Mouse (Mus musculus): ENCODE results near the gene Limd2. TPM values are rescaled to one million over a fixed set of nuclear protein-coding genes. Genes with fewer than 3 reads are reported as not detected.

Limd2 gene
- polyA plus RNA-seq, 1 experiment: 121 TPM

DNA sequence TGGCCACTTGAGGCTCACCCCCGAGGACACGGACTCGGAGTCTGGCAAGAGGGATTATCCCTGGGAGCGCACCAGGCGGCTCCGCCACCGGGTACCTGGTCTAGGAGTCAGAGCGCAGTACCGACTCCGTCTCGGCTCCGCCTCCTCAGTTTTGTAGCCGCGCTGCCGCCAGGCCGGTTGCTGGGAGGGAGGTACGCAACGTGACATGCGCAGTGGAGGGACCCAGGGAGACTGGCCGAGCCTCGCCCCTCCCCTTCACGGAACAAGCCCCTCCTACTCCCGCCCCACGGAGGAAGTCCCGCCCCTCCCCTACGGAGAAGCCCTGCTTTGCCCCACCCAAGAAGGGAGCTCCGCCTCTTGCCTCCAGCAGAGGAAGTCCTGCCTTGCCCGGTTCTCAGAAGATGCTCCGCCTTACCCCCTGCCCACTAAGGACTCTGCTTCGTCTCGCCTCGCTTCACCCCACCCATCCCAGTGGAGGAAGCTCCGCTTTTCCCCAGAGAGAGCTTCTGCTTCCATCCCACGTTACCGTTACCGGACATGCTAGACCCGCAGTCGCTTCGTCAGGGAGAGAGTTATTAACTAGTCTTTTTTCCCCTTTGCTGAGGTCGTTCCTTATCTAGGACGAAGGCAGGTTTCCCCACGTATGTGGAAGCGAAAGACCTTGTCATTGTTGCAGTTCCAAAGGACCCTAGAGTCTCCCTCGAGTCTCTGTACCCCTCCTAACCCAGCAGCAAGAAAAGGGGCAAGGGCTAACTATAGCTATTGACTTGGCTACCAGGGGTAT lies 32.9 kb upstream of the Limd2 start:
- no peaks in the 10 kb centered on the region for H3K9me3 ChIP-seq
- peaks cover 76% of the 10 kb centered on the region for H3K4me1 ChIP-seq
- H3K4me3 ChIP-seq (replicated peaks): peak overlapping the region; percentile 94
- no peaks in the 10 kb centered on the region for H3K27me3 ChIP-seq (replicated peaks)
- TF ChIP-seq FLI1 (IDR thresholded peaks at IDR 0.05; ENCODE audit: low read length) (no peak), GATA1 (IDR thresholded peaks at IDR 0.05; ENCODE audit: borderline replicate concordance, low read length) (no peak)
- H3K36me3 ChIP-seq (replicated peaks; ENCODE audit: low read length): peaks cover 34% of the 10 kb centered on the region

DNA sequence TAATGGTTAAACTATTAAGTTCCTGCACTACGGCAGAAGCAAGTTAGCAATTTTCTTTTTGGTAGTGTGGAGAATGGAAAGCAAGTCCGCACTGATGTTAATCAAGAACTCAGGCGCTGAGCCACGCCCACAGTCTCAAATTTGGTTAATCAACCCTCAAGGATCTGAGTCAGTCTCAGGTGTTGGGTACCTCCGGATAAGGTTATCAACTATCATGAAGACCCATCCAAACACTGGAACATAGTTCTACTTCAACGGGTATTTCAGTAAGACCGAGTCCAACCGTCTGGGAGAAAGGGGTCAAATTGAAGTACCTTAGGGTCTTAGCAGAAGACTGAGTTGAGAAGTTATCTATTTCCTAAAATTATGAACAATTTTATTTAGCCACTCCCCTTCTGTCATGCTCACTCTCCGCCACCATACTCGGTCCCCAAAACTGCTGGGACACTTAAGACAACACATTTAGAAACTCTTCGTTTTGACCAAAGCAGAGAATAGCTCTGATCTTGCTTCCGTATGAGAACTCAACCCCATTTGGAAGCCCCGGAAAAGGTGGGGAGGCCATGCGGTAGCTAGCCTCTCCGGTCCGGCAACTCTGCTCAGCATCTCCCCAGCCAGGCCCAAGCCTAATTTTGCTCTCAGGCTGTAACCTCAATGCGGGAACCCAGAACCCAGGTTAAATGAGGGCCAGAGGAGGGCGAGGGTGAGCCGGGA lies 32.2 kb upstream of the Limd2 start:
- H3K36me3 ChIP-seq (replicated peaks; ENCODE audit: low read length): peaks cover 31% of the 10 kb centered on the region
- H3K4me3 ChIP-seq (replicated peaks): peak overlapping the region; percentile 94
- H3K27me3 ChIP-seq (replicated peaks): no peaks in the 10 kb centered on the region
- peaks cover 71% of the 10 kb centered on the region for H3K4me1 ChIP-seq
- no peaks in the 10 kb centered on the region for H3K9me3 ChIP-seq
- TF ChIP-seq FLI1 (IDR thresholded peaks at IDR 0.05; ENCODE audit: low read length) (no peak), GATA1 (IDR thresholded peaks at IDR 0.05; ENCODE audit: borderline replicate concordance, low read length) (no peak)

DNA sequence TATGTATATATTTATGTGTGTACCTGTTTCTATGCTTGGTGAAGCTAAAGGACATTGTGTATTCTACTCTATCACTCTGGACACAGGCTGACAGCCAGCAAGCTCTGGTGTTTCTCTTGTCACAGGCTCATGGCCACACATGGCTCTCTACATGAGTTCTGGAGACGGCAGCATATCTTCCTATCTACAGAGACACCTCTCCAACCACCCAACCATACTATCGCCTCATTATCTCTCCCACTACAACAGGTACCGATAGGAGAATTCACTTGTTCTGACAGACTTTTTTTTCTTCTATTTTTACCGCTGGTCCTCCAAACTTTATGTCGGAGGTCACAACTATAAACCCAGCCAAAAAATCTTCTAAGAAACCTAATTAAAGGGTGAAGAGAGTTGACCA lies 31.6 kb upstream of the Limd2 start:
- peaks cover 29% of the 10 kb centered on the region for H3K36me3 ChIP-seq (replicated peaks; ENCODE audit: low read length)
- H3K9me3 ChIP-seq: no peaks in the 10 kb centered on the region
- H3K4me3 ChIP-seq (replicated peaks): peak overlapping the region; percentile 94
- peaks cover 71% of the 10 kb centered on the region for H3K4me1 ChIP-seq
- no peaks in the 10 kb centered on the region for H3K27me3 ChIP-seq (replicated peaks)
- no peak for TF ChIP-seq FLI1 (IDR thresholded peaks at IDR 0.05; ENCODE audit: low read length)
- no peak for TF ChIP-seq GATA1 (IDR thresholded peaks at IDR 0.05; ENCODE audit: borderline replicate concordance, low read length)

DNA sequence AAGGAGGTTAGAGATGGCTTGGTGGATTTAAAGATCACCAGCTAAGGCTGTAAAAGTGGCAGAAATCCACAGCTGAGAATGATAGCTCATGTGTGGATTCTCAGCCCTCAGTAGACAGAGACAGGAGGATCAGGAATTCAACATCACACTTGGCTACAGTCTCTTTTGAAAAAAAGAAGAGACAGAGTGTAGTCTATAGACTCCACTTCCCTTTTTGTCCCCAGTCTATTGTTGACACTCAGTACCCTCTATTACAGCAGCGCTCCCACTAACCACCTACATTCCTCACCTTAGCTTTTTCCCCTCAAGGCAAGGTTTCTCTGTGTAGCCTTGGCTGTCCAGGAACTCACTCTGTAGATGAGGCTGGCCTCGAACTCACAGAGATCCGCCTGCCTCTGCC lies 31.1 kb upstream of the Limd2 start:
- TF ChIP-seq GATA1 (IDR thresholded peaks at IDR 0.05; ENCODE audit: borderline replicate concordance, low read length) (no peak), FLI1 (IDR thresholded peaks at IDR 0.05; ENCODE audit: low read length) (no peak)
- peaks cover 70% of the 10 kb centered on the region for H3K4me1 ChIP-seq
- H3K9me3 ChIP-seq: no peaks in the 10 kb centered on the region
- H3K27me3 ChIP-seq (replicated peaks): no peaks in the 10 kb centered on the region
- peaks cover 27% of the 10 kb centered on the region for H3K36me3 ChIP-seq (replicated peaks; ENCODE audit: low read length)
- no peak overlapping the region for H3K4me3 ChIP-seq (replicated peaks)

GRCm38 (mm10) chr11:106187326-106187725 lies 26.7 kb upstream of the Limd2 start:
- Histone ChIP-seq H3K36me3 (replicated peaks; ENCODE audit: low read length) (peaks cover 55% of the 10 kb centered on the region), H3K9me3 (no peaks in the 10 kb centered on the region), H3K4me3 (replicated peaks) (no peak overlapping the region), H3K27me3 (replicated peaks) (no peaks in the 10 kb centered on the region), H3K4me1 (peaks cover 38% of the 10 kb centered on the region)
- no peak for TF ChIP-seq FLI1 (IDR thresholded peaks at IDR 0.05; ENCODE audit: low read length)

DNA sequence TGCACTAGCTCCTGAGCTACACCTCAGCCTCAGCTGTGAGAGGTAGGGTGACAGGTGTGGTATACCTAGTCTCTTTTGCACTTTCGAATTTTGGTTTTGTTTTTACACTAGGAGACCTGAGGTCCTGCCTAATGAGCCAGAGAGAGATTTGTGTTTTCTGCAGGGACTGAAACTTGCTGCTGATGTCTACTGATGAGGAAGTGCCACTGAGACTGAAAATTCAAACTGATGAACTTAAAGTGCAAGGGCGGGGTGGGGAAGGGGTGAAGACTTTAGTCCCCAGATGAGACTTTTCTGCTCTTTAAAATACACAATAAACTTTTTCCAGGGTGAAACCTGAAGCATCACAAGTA lies 19.8 kb upstream of the Limd2 start:
- H3K4me1 ChIP-seq: peaks cover 35% of the 10 kb centered on the region
- TF ChIP-seq GATA1 (IDR thresholded peaks at IDR 0.05; ENCODE audit: borderline replicate concordance, low read length): no peak
- TF ChIP-seq FLI1 (IDR thresholded peaks at IDR 0.05; ENCODE audit: low read length): no peak
- H3K9me3 ChIP-seq: no peaks in the 10 kb centered on the region
- H3K27me3 ChIP-seq (replicated peaks): no peaks in the 10 kb centered on the region
- no peak overlapping the region for H3K4me3 ChIP-seq (replicated peaks)
- H3K36me3 ChIP-seq (replicated peaks; ENCODE audit: low read length): peaks cover 54% of the 10 kb centered on the region

DNA sequence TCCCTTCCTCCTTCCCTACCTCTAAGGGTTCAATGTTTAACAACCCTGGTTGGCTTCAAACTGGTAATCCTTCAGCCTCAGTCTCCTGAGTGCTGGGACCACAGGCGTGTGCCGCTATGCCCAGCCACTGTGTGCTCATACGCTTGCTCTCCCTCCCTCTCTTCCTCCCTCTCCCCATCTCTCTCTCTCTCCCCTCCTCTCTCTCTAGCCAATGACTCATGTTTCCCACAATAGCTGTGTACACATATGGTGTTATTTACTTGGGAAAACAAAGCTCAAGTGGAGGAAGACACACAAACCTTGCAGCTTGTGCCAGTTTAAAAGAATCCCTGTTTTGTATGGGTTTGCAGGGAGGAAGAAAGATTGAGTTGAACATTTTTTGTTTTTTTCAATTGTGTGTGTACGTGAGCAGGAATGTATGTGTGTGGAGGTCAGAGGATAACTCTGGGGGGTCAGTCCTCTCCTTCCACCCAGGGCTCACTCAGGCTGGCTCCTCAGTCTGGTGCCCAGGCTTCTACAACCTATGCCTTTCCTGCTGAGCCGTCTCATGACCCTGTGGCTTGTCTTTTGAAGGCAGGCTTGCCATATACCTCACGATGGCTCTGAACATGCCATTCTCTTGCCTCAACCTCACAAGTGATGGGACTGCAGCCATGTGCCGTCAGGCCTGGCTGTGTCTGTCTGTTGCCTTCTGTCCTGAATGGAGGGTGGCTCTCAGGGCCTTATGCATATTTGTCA lies 19.2 kb upstream of the Limd2 start:
- Histone ChIP-seq H3K4me3 (replicated peaks) (peak overlapping the region; percentile 68), H3K27me3 (replicated peaks) (no peaks in the 10 kb centered on the region), H3K36me3 (replicated peaks; ENCODE audit: low read length) (peaks cover 51% of the 10 kb centered on the region), H3K4me1 (peaks cover 30% of the 10 kb centered on the region), H3K9me3 (no peaks in the 10 kb centered on the region)
- no peak for TF ChIP-seq GATA1 (IDR thresholded peaks at IDR 0.05; ENCODE audit: borderline replicate concordance, low read length)
- TF ChIP-seq FLI1 (IDR thresholded peaks at IDR 0.05; ENCODE audit: low read length): no peak

DNA sequence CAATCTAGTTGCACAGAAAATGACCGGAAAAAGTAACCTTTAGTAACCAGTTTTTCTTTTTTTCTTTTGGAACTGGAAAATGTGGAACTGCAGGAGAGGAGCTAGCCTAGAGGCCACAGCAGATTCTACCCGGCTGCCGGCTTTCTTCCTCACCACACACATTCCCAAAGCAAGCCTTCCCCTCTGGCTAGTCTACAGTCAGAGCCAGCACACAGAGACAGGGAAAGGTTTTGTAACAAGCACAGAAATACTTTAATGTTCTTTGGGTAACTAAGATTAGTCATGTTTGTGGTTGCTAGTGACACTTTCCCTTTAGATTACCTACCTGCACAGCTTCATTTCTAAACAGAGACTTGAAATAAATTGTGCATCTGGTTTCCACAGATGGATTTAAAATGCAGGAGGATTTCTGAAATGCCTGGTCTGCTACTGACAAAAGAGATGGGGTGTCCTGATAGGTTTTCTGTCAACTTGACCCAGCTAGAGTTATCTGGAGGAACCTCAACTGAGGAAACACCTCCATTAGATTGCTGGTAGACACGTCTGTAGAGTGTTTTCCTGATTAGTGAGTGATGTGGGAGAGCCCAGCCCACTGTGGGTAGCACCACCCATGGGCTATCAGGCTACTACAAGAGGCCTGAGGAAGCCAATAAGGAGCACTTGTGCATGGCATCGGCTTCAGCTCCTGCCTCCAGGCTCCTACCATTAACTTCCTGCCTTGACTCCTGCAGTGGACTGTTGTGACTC lies 17.5 kb upstream of the Limd2 start:
- Histone ChIP-seq H3K27me3 (replicated peaks) (no peaks in the 10 kb centered on the region), H3K36me3 (replicated peaks; ENCODE audit: low read length) (peaks cover 48% of the 10 kb centered on the region), H3K4me1 (peaks cover 34% of the 10 kb centered on the region), H3K9me3 (no peaks in the 10 kb centered on the region), H3K4me3 (replicated peaks) (peak overlapping the region; percentile 66)
- TF ChIP-seq FLI1 (IDR thresholded peaks at IDR 0.05; ENCODE audit: low read length) (no peak), GATA1 (IDR thresholded peaks at IDR 0.05; ENCODE audit: borderline replicate concordance, low read length) (no peak)

GRCm38 (mm10) chr11:106176372-106176771 lies 15.7 kb upstream of the Limd2 start:
- Histone ChIP-seq H3K36me3 (replicated peaks; ENCODE audit: low read length) (peaks cover 44% of the 10 kb centered on the region), H3K27me3 (replicated peaks) (no peaks in the 10 kb centered on the region), H3K4me1 (peaks cover 43% of the 10 kb centered on the region), H3K9me3 (no peaks in the 10 kb centered on the region), H3K4me3 (replicated peaks) (no peak overlapping the region)
- TF ChIP-seq GATA1 (IDR thresholded peaks at IDR 0.05; ENCODE audit: borderline replicate concordance, low read length) (no peak), FLI1 (IDR thresholded peaks at IDR 0.05; ENCODE audit: low read length) (no peak)

Measured in megakaryocyte, embryonic 14.5 days (primary cell).